Mouse (Mus musculus) liver, adult 2 months (tissue): ENCODE data around the gene Magt1. TPM values are rescaled to one million over a fixed set of nuclear protein-coding genes. Genes with fewer than 3 reads are reported as not detected.

Experiments
- DNase-seq: peaks from one replicate; pipeline ENCODE4 v3.0.0-alpha.2; 2011; ENCODE audit warnings: low read depth, low spot score; ENCODE audit errors: extremely low read depth
- H3K27ac ChIP-seq: fragments of 200-500 bp; replicated peaks from 2 replicates; pipeline ENCODE4 v1.5.1; 2012; ENCODE audit warnings: low read depth, mild to moderate bottlenecking, control low read depth, inconsistent platforms, low read length; ENCODE audit not compliant: insufficient read depth
- H3K27me3 ChIP-seq: fragments of 200-500 bp; 2 replicates; pipeline ENCODE4 v1.6.1; 2012; ENCODE audit warnings: mild to moderate bottlenecking, moderate library complexity, low read length, inconsistent platforms; ENCODE audit not compliant: control insufficient read depth, insufficient read depth
- H3K36me3 ChIP-seq: fragments of 200-500 bp; 2 replicates; pipeline ENCODE4 v1.6.1; 2012; ENCODE audit warnings: low read length, inconsistent platforms; ENCODE audit not compliant: control insufficient read depth, insufficient read depth
- H3K4me1 ChIP-seq: fragments of 200-500 bp; 2 replicates; pipeline ENCODE4 v1.6.1; 2011; ENCODE audit warnings: low read length; ENCODE audit not compliant: control insufficient read depth, insufficient read depth
- H3K4me3 ChIP-seq: fragments of 200-500 bp; 2 replicates; pipeline ENCODE4 v1.5.1; 2011; ENCODE audit warnings: low read depth, mild to moderate bottlenecking, control low read depth, low read length, moderate library complexity; ENCODE audit not compliant: insufficient read depth
- H3K79me2 ChIP-seq: fragments of 200-500 bp; 2 replicates; pipeline ENCODE4 v1.6.1; 2012; ENCODE audit warnings: inconsistent platforms, mild to moderate bottlenecking, low read length, moderate library complexity; ENCODE audit not compliant: control insufficient read depth, insufficient read depth
- H3K9ac ChIP-seq: fragments of 200-500 bp; 2 replicates; pipeline ENCODE4 v1.6.1; 2012; ENCODE audit warnings: low read depth, mild to moderate bottlenecking, control low read depth, inconsistent platforms, low read length
- CTCF ChIP-seq: fragments of 200-500 bp; IDR thresholded peaks from 2 replicates; pipeline ENCODE4 v1.5.1; 2011; ENCODE audit warnings: low read depth, low read length, control low read depth
- POLR2A ChIP-seq: fragments of 200-500 bp; IDR thresholded peaks from 2 replicates; pipeline ENCODE4 v1.6.1; 2011; ENCODE audit warnings: low read length, control low read depth; ENCODE audit not compliant: insufficient read depth; ENCODE audit errors: extremely low read depth
- WGBS: fragments of 180-500 bp; shearing (Covaris S2); methylation state at CpG from one replicate; pipeline ENCODE4 v1.1.7; 2018; 5-methylcytosine and 5-hydroxymethylcytosine counted together
- polyA plus RNA-seq: library from polyadenylated mRNA; depleted of rRNA; stranded (reverse); fragments of >200 nt; gene quantifications from 2 replicates; pipeline ENCODE4 v1.2.3, GENCODE M21; 2012; rRNA removed
- total RNA-seq: library from RNA; depleted of rRNA; stranded (reverse); fragments of >200 nt; gene quantifications from 2 replicates; pipeline ENCODE4 v1.2.3, GENCODE M21; 2014; rRNA removed

The Magt1 gene
- 55.3 and 57.7 TPM in 2 replicates for total RNA-seq
- polyA plus RNA-seq: 8.9 and 9.3 TPM in 2 replicates

GRCm38 (mm10) chrX:106011465-106012159 is at the start of gene Magt1:
Magt1 (minus strand) TSS chrX:106011906.
- Histone ChIP-seq H3K79me2 (peaks cover 14% of the 10 kb centered on the region; the same call in 1 of the 2 replicates), H3K9ac (peak within 1 kb of the TSS; percentile 93), H3K4me3 (peak within 1 kb of the TSS; percentile 96), H3K27me3 (no peaks in the 10 kb centered on the region), H3K27ac (peak within 1 kb of the TSS; percentile 95), H3K4me1 (peaks cover 3% of the 10 kb centered on the region; the same call in 1 of the 2 replicates), H3K36me3 (no peaks in the 10 kb centered on the region)
- TF ChIP-seq POLR2A: peak; percentile 71
- TF ChIP-seq CTCF: no peak
- DNase-seq: peak; percentile 83
- WGBS: under 1% methylated on average over 45 of the region's 45 CpGs

GRCm38 (mm10) chrX:106048191-106048590 is 36.5 kb upstream of the Magt1 start:
- H3K27ac ChIP-seq: no peak overlapping the region
- DNase-seq: no peak
- H3K9ac ChIP-seq: no peak overlapping the region

GRCm38 (mm10) chrX:106045928-106046327 is 34.2 kb upstream of the Magt1 start:
- H3K27me3 ChIP-seq: no peaks in the 10 kb centered on the region
- no peak overlapping the region for H3K27ac ChIP-seq
- H3K36me3 ChIP-seq: no peaks in the 10 kb centered on the region
- H3K4me3 ChIP-seq: no peak overlapping the region
- no peak for DNase-seq
- TF ChIP-seq CTCF (no peak), POLR2A (no peak)
- H3K79me2 ChIP-seq: no peaks in the 10 kb centered on the region
- 78% methylated on average over 9 of the region's 9 CpGs for WGBS
- peaks cover 2% of the 10 kb centered on the region; the same call in 1 of the 2 replicates for H3K4me1 ChIP-seq
- no peak overlapping the region for H3K9ac ChIP-seq

More at GRCm38 (mm10) chrX:106048191-106048590, 36.5 kb upstream of the Magt1 start:
- H3K4me3 ChIP-seq: no peak overlapping the region
- no peak for TF ChIP-seq POLR2A
- H3K36me3 ChIP-seq: no peaks in the 10 kb centered on the region
- WGBS: 66% methylated on average over 1 of the region's 1 CpGs
- H3K4me1 ChIP-seq: peaks cover 2% of the 10 kb centered on the region; the same call in 1 of the 2 replicates
- H3K27me3 ChIP-seq: no peaks in the 10 kb centered on the region
- H3K79me2 ChIP-seq: no peaks in the 10 kb centered on the region

- no peak overlapping the region for H3K27ac ChIP-seq
- WGBS: 63% methylated on average over 2 of the region's 2 CpGs
- no peak for TF ChIP-seq POLR2A
- no peak for DNase-seq
- no peaks in the 10 kb centered on the region for H3K36me3 ChIP-seq
- no peaks in the 10 kb centered on the region for H3K79me2 ChIP-seq
- peaks cover 2% of the 10 kb centered on the region; the same call in 1 of the 2 replicates for H3K4me1 ChIP-seq
- no peak overlapping the region for H3K4me3 ChIP-seq
- no peak overlapping the region for H3K9ac ChIP-seq
- no peaks in the 10 kb centered on the region for H3K27me3 ChIP-seq
Observed at GRCm38 (mm10) chrX:106045455-106045854, 33.7 kb upstream of the Magt1 start.

GRCm38 (mm10) chrX:106043863-106044617 is 32.3 kb upstream of the Magt1 start:
- no peak for TF ChIP-seq CTCF
- no peak for TF ChIP-seq POLR2A
- H3K36me3 ChIP-seq: no peaks in the 10 kb centered on the region
- 43% methylated on average over 8 of the region's 8 CpGs for WGBS
- no peak for DNase-seq
- no peak overlapping the region for H3K27ac ChIP-seq
- H3K4me3 ChIP-seq: no peak overlapping the region
- H3K4me1 ChIP-seq: peaks cover 2% of the 10 kb centered on the region; the same call in 1 of the 2 replicates
- no peak overlapping the region for H3K9ac ChIP-seq
- no peaks in the 10 kb centered on the region for H3K27me3 ChIP-seq
- H3K79me2 ChIP-seq: no peaks in the 10 kb centered on the region
